Mouse (Mus musculus) v-Abl transformed pro-B cells (cell line): Measurements from ENCODE around the gene Nploc4.

ENCODE experiments used
- in situ Hi-C, 2 experiments: fragments of 400-800 bp; cut with MboI; formaldehyde crosslinking; loops; one replicate each; pipeline ENCODE4 v1.15.1; 2025; ENCODE audit not compliant: unreplicated experiment in 2 of 2

The Nploc4 gene

GRCm38 (mm10) chr11:120344310-120344920, 93.1 kb downstream of the Nploc4 start:
- in situ Hi-C loops = no loop called here

DNA sequence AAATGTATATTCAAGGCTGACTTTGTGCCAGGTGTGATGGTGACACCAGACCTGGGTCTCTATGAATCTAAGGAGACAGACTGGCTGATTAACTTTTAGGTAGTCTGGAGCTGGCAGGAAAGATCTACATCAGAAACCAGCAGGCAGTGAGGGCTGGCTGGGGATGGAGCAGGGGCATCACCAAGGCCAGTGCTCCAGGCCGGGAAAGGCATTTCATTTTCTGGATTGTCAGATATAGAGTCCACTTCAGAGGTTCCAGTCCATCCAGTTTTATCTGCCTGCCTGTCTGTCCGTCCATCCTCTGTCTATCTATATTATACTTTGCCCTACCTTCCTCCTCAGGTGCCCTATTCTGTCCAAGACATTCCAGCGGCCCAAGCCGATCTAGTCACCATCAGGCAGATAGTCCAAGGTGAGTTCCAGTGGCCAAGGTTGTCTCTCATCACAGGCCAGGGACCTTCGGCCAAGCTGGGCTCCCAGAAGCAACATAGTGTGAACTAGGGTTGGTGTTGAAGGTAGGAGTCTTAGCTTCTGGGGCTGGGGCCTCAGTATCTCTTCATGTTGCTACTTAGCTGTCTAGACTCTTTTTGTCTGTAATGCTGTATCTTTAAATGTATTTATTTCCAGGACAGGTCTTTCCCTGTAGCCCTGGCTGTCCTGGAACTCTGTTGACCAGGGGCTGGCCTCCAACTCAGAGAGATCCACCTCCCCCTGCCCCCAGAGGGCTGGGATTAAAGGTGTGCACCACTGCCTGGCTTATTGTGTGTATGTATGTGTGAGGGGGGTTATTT, 93.8 kb downstream of the Nploc4 start:
- in situ Hi-C loops = no loop called here

- in situ Hi-C loops = no loop called here
Observed at GRCm38 (mm10) chr11:120342656-120343160, 94.8 kb downstream of the Nploc4 start.

GRCm38 (mm10) chr11:120341661-120342060, 95.8 kb downstream of the Nploc4 start:
- in situ Hi-C loops = no loop called here

- in situ Hi-C loops = no loop called here
Observed at GRCm38 (mm10) chr11:120339978-120340513, 97.5 kb downstream of the Nploc4 start.

DNA sequence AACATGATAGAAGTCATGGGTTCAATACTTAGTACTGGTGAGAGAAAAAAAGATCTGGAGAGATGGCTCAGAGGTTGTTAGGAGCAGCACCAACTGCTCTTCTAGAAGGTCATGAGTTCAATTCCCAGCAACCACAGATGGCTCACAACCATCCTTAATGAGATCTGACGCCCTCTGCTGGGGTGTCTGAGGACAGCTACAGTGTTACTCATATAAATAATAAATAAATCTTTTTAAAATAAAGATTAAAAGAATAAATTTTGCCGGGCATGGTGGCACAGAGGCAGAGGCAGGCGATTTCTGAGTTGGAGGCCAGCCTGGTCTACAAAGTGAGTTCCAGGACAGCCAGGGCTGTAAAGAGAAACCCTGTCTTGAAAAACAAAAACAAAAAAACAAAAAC, 98.7 kb downstream of the Nploc4 start:
- in situ Hi-C loops = no loop called here

DNA sequence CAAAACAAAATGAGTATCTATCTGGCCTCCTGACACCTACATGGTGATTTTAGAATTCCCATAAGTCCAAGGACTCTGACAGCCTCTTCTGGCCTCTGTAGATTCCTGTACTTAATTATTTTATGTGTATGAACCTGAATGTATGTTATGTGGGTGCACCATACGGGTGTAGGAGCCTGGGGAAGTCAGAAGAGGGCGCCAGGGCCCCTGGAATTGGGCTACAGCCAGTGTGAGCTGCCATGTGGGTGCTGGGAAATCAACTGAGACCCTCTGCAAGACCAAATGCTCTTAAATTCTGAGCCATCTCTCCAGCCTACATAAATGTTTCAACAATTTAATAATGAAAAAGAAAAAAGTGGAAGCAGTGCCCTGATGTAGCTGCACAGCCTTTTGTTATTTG, 100.1 kb downstream of the Nploc4 start:
- in situ Hi-C loops = no loop called here

DNA sequence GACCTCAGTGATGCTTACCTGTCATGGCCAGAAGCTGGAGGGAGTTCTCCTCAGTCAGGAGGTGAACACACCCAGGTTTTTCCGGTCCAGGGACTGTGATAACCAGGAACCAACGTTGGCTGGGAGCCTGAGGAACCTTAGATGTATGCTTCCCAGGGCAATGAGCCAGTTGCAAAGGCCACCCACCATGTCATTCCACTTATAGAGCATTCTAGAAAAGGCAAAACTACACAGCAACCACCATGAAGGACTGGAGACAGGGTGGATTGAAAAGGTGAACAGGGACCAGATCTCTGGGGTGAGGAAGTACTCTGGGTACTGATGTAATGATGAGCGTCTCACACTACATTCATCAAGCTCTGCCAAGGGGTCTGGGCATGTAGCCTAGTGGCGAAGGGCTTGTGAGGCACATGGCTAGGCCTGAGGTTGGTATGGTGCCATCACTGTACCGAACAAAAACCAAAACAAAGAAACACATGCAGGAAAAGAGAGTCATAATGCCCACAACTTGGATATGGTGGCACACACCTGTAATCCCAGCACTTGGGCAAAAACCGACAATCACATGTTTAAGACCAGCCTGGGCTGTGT, 102.0 kb downstream of the Nploc4 start:
- in situ Hi-C loops = no loop called here
